Mouse (Mus musculus) testis, adult 2 months (tissue): ENCODE data around the gene Zcrb1.

Experiments used
- CTCF ChIP-seq: fragments of 200-500 bp; IDR thresholded peaks from 2 replicates; pipeline ENCODE4 v1.5.1; 2012; ENCODE audit warnings: low read depth, mild to moderate bottlenecking, inconsistent platforms, low read length, moderate library complexity; ENCODE audit not compliant: control insufficient read depth, insufficient read depth, insufficient replicate concordance
- POLR2A ChIP-seq: fragments of 200-500 bp; IDR thresholded peaks from 2 replicates; pipeline ENCODE4 v1.6.1; 2012; ENCODE audit warnings: low read depth, mild to moderate bottlenecking, inconsistent platforms, low read length, moderate library complexity; ENCODE audit not compliant: control insufficient read depth

DNA sequence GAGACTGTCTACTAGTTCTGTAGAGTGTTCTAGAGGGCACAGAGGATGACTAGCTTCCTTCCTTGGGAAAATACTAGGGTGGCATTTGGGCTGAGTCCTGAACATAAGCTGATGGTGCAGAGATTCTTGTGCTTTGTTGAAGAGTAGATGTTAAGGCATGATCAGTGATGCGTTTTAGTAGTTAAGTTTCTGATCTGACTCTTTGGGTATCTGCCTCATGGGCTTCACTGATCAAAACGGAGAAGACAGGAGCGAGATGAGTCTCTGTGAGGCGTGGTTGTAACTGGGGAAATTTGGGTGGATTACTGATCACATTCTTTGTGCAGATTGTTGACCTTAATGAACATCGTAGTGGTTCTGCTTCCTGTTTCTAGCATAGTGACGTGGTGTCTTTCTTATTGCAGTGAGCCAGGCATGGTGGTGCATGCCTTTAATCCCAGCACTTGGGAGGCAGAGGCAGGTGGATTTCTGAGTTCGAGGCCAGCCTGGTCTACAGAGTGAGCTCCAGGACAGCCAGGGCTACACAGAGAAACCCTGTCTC lies 7.4 kb upstream of the Zcrb1 start:
- no peak for TF ChIP-seq CTCF
- TF ChIP-seq POLR2A, result no peak
